Mouse (Mus musculus) myocyte (in vitro differentiated cells): ENCODE data around the gene Vps37b.

Experiments
- CEBPB ChIP-seq: IDR thresholded peaks from 2 replicates; pipeline ENCODE4 v1.6.1; 2011; ENCODE audit warnings: mild to moderate bottlenecking, moderate library complexity; ENCODE audit not compliant: poor library complexity, insufficient read depth, severe bottlenecking
- E2F4 ChIP-seq: IDR thresholded peaks from one replicate; pipeline ENCODE4 v1.6.1; 2011; ENCODE audit warnings: mild to moderate bottlenecking, control low read depth, moderate library complexity; ENCODE audit not compliant: insufficient read depth
- MAX ChIP-seq: IDR thresholded peaks from one replicate; pipeline ENCODE4 v1.6.1; 2011; ENCODE audit warnings: low read depth, mild to moderate bottlenecking, control low read depth
- MYOD1 ChIP-seq, 3 experiments: IDR thresholded peaks; one replicate each; pipeline ENCODE4 v1.6.1; 2011; ENCODE audit warnings: control low read depth in 2 of 3, low read depth in 2 of 3, mild to moderate bottlenecking in 2 of 3, moderate library complexity in 1 of 3; ENCODE audit not compliant: insufficient read length in 2 of 3, control insufficient read depth in 1 of 3
- MYOG ChIP-seq, 3 experiments: IDR thresholded peaks; one replicate each; pipeline ENCODE4 v1.6.1; 2011; ENCODE audit warnings: control low read depth in 2 of 3, low read depth in 2 of 3, mild to moderate bottlenecking in 2 of 3; ENCODE audit not compliant: insufficient read length in 2 of 3, control insufficient read depth in 1 of 3, insufficient read depth in 1 of 3
- POLR2A ChIP-seq: IDR thresholded peaks from one replicate; pipeline ENCODE4 v1.6.1; 2011; ENCODE audit warnings: low read depth, mild to moderate bottlenecking, control low read depth, moderate library complexity; ENCODE audit not compliant: insufficient read length
- POLR2AphosphoS2 ChIP-seq: IDR thresholded peaks from one replicate; pipeline ENCODE4 v1.6.1; 2011; ENCODE audit warnings: low read depth, control low read depth; ENCODE audit not compliant: insufficient read length
- REST ChIP-seq: IDR thresholded peaks from one replicate; pipeline ENCODE4 v1.6.1; 2011; ENCODE audit warnings: mild to moderate bottlenecking, control low read depth, moderate library complexity; ENCODE audit not compliant: insufficient read depth, insufficient read length
- TCF12 ChIP-seq: IDR thresholded peaks from one replicate; pipeline ENCODE4 v1.6.1; 2011; ENCODE audit warnings: mild to moderate bottlenecking, control low read depth; ENCODE audit not compliant: poor library complexity, insufficient read depth, severe bottlenecking
- USF1 ChIP-seq: IDR thresholded peaks from one replicate; pipeline ENCODE4 v1.6.1; 2011; ENCODE audit warnings: low read depth, mild to moderate bottlenecking, control low read depth, moderate library complexity

- TF ChIP-seq POLR2A (no peak), MAX (no peak), REST (no peak), USF1 (no peak), E2F4 (no peak), MYOG (IDR thresholded peaks at IDR 0.05; ENCODE audit: control insufficient read depth in 1 of 3, insufficient read depth in 1 of 3, insufficient read length in 2 of 3, low read depth in 2 of 3) (no peak), TCF12 (no peak), POLR2AphosphoS2 (no peak), MYOD1 (IDR thresholded peaks at IDR 0.05; ENCODE audit: control insufficient read depth in 1 of 3, insufficient read length in 2 of 3, low read depth in 2 of 3) (no peak), CEBPB (no peak)
Measured at GRCm38 (mm10) chr5:123974179-123974485, 57.9 kb downstream of the Vps37b start.
